Mouse (Mus musculus) lung, adult 2 months (tissue): ENCODE data around the gene Atp1b1. TPM values are rescaled to one million over a fixed set of nuclear protein-coding genes. Genes with fewer than 3 reads are reported as not detected.

Experiments
- DNase-seq: peaks from one replicate; pipeline ENCODE4 v3.0.0; 2022
- H3K4me1 ChIP-seq: fragments of 200-500 bp; 2 replicates; pipeline ENCODE4 v1.6.1; 2011; ENCODE audit warnings: low read length; ENCODE audit not compliant: control insufficient read depth, insufficient read depth
- H3K4me3 ChIP-seq: fragments of 200-500 bp; replicated peaks from 2 replicates; pipeline ENCODE3; 2011; ENCODE audit warnings: low read depth, mild to moderate bottlenecking, control low read depth, low read length; ENCODE audit errors: extremely low read depth
- CTCF ChIP-seq: fragments of 200-500 bp; IDR thresholded peaks from 2 replicates; pipeline ENCODE4 v1.5.1; 2011; ENCODE audit warnings: mild to moderate bottlenecking, low read length, control low read depth; ENCODE audit not compliant: insufficient read depth
- POLR2A ChIP-seq: fragments of 200-500 bp; IDR thresholded peaks from 2 replicates; pipeline ENCODE4 v1.6.1; 2011; ENCODE audit warnings: low read depth, mild to moderate bottlenecking, control low read depth, low read length, borderline replicate concordance; ENCODE audit errors: extremely low read depth
- WGBS: fragments of 180-500 bp; shearing (Covaris S2); methylation state at CpG from one replicate; pipeline ENCODE4 v1.1.7; 2018; 5-methylcytosine and 5-hydroxymethylcytosine counted together
- polyA plus RNA-seq: library from polyadenylated mRNA; depleted of rRNA; stranded (reverse); fragments of >200 nt; gene quantifications from 2 replicates; pipeline ENCODE4 v1.2.3, GENCODE M21; 2012; rRNA removed

Atp1b1 gene
- polyA plus RNA-seq, 1 experiment, result 121 TPM

DNA sequence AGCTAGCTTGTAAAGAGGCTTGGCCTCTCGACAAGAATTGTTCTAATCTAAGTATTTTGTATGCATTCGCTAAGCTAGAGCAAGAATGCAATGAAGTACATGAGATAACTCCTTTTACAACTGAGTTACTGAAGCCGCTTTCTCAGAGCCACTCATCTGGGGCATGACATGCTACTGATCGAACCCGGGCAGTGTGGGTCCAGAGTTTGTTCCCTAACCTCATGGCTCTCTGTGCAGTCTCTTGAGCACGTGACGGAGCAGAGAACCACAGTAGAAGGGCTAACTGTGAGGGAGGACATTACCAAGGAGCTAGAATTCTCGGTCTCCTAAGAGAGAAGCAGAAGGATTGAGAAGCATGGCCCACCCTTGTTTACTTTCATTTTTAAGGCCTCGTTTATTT lies 45.2 kb downstream of the Atp1b1 start:
- Histone ChIP-seq H3K4me1 (0 out of 2 replicates have a peak, but pooled peaks cover 2% of the 10 kb centered on the region), H3K4me3 (no peak overlapping the region)
- TF ChIP-seq POLR2A, result no peak
- DNase-seq, result no peak
- 85% methylated on average over 9 of the region's 9 CpGs for WGBS

DNA sequence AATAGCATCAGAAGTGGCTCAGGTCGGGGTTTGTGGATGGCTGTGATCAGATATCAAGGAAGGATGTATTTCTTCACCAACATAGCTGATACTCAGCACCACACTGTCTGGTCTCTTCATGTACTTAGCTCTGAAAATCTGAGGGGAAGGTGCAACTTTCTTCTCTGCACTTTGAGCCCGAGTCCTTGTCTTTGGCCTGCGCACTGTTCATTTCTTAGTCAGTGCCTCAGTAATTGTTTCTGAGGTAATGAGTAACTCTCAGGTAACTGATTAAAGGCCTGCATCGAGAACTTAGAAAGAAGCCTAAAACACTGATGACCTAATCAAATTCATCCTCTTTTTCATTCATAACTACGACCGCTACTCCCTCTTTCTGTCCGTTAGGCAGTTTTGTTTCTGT lies 46.8 kb downstream of the Atp1b1 start:
- Histone ChIP-seq H3K4me1 (0 out of 2 replicates have a peak, but pooled peaks cover 2% of the 10 kb centered on the region), H3K4me3 (no peak overlapping the region)
- no peak for DNase-seq
- WGBS, result 92% methylated on average over 7 of the region's 7 CpGs
- TF ChIP-seq CTCF, result no peak
- no peak for TF ChIP-seq POLR2A

DNA sequence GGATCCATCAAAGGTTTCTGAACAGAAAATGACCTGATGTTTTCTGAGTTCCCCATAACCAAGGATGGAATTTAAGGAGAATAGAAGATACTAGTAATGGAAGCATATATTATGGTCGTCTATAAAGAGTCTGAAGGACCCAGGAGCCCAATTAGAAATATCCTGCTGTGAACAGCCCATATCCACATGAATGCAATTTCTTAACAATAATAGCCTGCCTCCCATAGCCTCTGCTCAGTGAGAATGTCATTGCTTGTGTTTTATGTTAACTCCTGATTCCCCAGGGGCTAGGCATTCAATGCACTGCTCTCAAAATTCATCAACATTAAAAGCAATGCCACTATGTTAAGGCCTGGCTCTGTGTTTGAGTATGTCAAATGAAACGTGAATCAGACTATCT lies 49.5 kb downstream of the Atp1b1 start:
- Histone ChIP-seq H3K4me1 (peaks cover 8% of the 10 kb centered on the region), H3K4me3 (no peak overlapping the region)
- DNase-seq, result no peak
- no peak for TF ChIP-seq CTCF
- TF ChIP-seq POLR2A, result no peak
- WGBS, result 90% methylated on average over 2 of the region's 2 CpGs

DNA sequence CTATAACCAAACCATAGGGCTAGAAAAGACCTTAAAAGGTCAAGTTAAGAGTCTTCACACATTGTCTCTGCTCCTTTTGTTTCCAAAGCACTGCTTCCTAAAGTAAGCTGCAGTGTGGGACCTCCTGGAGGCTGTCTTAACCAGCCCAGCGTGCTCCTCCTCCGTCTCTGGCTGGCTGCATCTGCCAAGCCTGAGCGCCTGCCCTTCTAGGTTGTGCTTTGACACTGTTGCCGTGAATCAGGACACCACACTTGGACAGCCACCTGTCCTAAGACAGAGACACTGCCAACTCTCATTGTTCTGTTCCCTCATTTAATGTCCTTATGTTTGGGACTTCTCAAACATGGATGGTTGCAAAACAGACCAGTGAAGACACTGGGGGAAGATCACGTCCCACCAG lies 51.6 kb downstream of the Atp1b1 start:
- Histone ChIP-seq H3K4me3 (no peak overlapping the region), H3K4me1 (peaks cover 8% of the 10 kb centered on the region)
- TF ChIP-seq CTCF, result no peak
- no peak for TF ChIP-seq POLR2A
- 82% methylated on average over 5 of the region's 5 CpGs for WGBS
- no peak for DNase-seq

DNA sequence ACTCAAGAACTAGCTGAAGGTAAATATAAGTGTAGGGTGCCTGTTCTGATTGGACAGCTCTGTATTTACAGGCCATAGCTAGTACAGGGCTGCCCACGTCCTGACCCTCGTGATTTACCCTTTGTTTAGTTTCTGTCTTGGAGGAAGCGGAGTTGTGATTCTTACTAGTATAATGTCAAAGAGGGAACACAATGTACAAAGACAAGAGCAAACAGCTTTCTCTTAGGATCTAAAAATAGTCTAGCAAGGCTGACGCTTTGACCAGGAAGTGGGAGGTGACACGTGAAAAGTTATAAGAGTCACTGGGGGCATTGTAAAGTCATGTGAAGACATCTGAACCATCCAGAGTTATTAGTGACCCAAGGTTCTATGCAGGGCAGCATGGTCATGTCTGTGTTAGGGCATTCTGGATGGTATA lies 52.8 kb downstream of the Atp1b1 start:
- DNase-seq, result no peak
- no peak overlapping the region for H3K4me3 ChIP-seq
- TF ChIP-seq POLR2A (no peak), CTCF (no peak)
- peaks cover 8% of the 10 kb centered on the region for H3K4me1 ChIP-seq
- WGBS, result 11% methylated on average over 5 of the region's 5 CpGs

DNA sequence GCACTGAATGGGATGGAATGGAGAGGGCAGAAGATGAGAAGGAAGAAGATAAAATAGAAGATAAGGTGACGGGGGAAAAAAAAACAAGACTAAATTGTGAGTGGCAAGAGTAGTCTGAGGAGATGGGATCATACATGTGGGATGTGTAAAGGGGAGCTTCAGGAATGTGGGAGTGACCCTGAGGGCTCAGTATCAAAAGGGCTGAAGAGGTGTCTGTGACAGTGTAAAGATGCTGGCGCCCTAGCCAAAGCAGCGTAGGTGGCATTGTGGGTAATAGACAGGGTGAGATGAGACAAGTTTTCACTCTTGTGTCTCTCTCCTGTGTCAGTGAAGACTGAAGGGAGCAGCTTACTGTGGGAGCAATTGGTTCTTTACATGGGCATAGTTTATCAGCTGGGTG lies 58.6 kb downstream of the Atp1b1 start:
- H3K4me3 ChIP-seq, result no peak overlapping the region
- TF ChIP-seq POLR2A (no peak), CTCF (no peak)
- 76% methylated on average over 3 of the region's 3 CpGs for WGBS
- no peaks in the 10 kb centered on the region for H3K4me1 ChIP-seq
- no peak for DNase-seq

DNA sequence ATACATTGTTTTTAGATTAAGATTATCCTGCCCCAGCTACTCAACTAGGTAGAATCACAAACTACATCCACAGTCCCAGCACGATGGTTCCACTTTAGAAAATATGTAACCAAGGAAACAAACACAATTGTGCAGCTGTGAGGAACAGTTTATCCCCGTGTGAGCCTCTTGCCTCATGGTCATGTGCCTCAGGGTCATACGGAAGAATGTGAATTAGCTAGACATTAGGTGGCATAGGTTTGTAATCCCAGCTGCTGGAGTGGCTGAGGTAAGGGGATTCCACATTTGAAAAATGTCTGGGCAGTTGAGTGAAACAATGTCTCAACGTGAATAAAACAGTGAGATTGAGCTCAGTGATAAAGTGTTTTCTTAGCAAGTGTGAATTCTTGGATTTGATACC lies 60.5 kb downstream of the Atp1b1 start:
- H3K4me3 ChIP-seq, result no peak overlapping the region
- TF ChIP-seq CTCF, result no peak
- no peak for TF ChIP-seq POLR2A

DNA sequence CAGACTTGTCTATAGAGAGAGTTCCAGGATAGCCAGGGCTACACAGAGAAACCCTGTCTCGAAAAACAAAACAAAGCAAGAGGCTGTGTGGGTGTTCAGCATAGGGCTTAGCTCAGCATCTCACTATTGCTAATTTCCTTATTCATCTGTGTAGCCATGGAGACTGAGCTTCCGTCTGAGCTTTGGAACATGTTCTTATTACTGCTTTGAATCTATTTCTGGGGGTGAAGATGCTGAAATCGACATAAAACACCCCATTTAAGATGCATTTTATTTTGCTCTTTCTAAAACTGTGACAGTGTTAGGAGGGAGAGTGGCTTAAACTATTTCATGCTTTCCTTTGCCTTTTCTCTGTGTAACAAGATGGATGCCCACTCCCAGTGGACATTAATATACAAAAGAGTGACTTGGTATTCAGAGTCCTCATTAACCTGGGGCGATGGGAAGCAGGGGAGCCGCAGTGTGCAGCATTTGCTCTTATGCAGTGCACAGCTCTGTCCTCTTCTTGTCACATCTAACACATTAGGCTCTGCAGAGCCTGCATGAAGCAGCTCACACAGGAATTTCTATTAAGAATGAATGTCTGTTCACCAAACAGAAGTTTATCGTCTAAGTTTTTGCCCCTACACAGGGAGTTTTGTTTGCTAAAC lies 62.9 kb downstream of the Atp1b1 start:
- TF ChIP-seq CTCF, result no peak
- no peak for TF ChIP-seq POLR2A
- DNase-seq, result no peak
- no peak overlapping the region for H3K4me3 ChIP-seq
- no peaks in the 10 kb centered on the region for H3K4me1 ChIP-seq
- WGBS, result 84% methylated on average over 6 of the region's 6 CpGs

More for the DNA sequence above, 60.5 kb downstream of the Atp1b1 start:
- 37% methylated on average over 4 of the region's 4 CpGs for WGBS
- H3K4me1 ChIP-seq, result no peaks in the 10 kb centered on the region
- no peak for DNase-seq

DNA sequence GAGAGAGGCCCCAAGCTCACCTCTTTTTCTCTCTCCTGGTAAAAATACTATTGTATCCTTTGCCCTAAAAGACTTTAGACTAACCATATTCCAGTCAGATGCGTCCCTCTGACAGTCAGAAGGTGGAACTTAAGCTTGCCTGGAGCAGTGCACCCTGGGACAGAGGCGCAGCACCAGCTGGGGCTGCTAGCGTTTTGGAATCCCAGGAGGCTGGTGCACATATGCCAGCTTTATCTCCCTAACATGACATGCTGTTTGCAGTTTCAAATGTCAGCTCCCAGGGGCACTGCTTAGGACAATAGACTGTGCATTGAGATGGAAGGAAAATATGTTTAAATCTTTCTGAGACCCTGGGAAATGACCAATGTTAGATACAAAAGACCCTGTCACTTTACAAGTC lies 66.0 kb downstream of the Atp1b1 start:
- no peak for DNase-seq
- 62% methylated on average over 3 of the region's 3 CpGs for WGBS
- TF ChIP-seq CTCF, result no peak
- Histone ChIP-seq H3K4me1 (no peaks in the 10 kb centered on the region), H3K4me3 (no peak overlapping the region)

DNA sequence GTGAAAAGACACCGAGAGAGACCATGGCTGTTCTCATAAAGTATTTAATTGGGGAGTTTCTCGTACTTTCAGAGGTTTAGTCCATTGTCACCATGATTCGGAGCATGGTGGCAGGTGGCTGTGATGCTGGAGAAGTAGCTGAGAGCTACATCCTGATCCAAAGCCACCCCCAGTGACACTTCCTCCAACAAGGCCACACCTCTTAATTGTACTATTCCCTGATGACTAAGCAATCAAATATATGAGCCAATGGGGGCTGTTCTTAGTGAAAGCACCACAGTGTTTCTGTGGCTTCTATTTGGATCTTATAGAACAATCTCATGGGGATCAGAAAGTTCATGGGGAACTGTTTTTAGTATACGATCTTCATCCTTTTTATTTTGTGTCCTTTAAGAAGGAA lies 68.4 kb downstream of the Atp1b1 start:
- Histone ChIP-seq H3K4me3 (no peak overlapping the region), H3K4me1 (no peaks in the 10 kb centered on the region)
- no peak for DNase-seq
- TF ChIP-seq CTCF (no peak), POLR2A (no peak)
- WGBS, result 94% methylated on average over 4 of the region's 4 CpGs

Other genes starting within 250 kb of the Atp1b1 start
- 5.7 and 8.4 TPM in 2 replicates for gene Slc19a2, start 209.3 kb downstream of the Atp1b1 start, polyA plus RNA-seq
- 3.4 and 5.5 TPM in 2 replicates for gene Ccdc181, start 182.8 kb downstream of the Atp1b1 start, polyA plus RNA-seq
- 3.0 and 5.0 TPM in 2 replicates for gene Nme7, start 154.2 kb downstream of the Atp1b1 start, polyA plus RNA-seq
- gene Blzf1, start 150.9 kb downstream of the Atp1b1 start, polyA plus RNA-seq, result 3.3 and 6.0 TPM in 2 replicates